Mouse (Mus musculus) CH12.LX (cell line): Measurements from ENCODE around the gene Pnldc1. TPM values are rescaled to one million over a fixed set of nuclear protein-coding genes. Genes with fewer than 3 reads are reported as not detected.

ENCODE experiments used
- DNase-seq: peaks from one replicate; pipeline ENCODE4 v3.0.0-alpha.2; 2013; ENCODE audit errors: extremely low read depth
- H3K27ac ChIP-seq: 2 replicates; pipeline ENCODE4 v1.5.1; 2012; ENCODE audit warnings: low read depth, mild to moderate bottlenecking, control low read depth, moderate library complexity; ENCODE audit not compliant: insufficient read depth
- H3K27me3 ChIP-seq: replicated peaks from 2 replicates; pipeline ENCODE3; 2012; ENCODE audit warnings: inconsistent platforms
- H3K36me3 ChIP-seq, 2 experiments: replicated peaks in 1 of 2; 2 replicates each; pipeline versions ENCODE3 to v1.6.1; 2012; ENCODE audit warnings: inconsistent platforms in 1 of 2, low read length in 1 of 2, mild to moderate bottlenecking in 1 of 2, mixed read lengths in 1 of 2, moderate library complexity in 1 of 2; ENCODE audit not compliant: control insufficient read depth in 1 of 2, insufficient read depth in 1 of 2
- H3K4me1 ChIP-seq, 2 experiments: 2 replicates each; pipeline ENCODE4 v1.6.1; 2012; ENCODE audit warnings: inconsistent platforms in 1 of 2, moderate library complexity in 1 of 2; ENCODE audit not compliant: insufficient read depth in 2 of 2, control insufficient read depth in 1 of 2
- H3K4me2 ChIP-seq: 2 replicates; pipeline ENCODE4 v1.6.1; 2012; ENCODE audit warnings: low read depth, mild to moderate bottlenecking, control low read depth; ENCODE audit not compliant: poor library complexity, insufficient read depth, severe bottlenecking
- H3K4me3 ChIP-seq, 3 experiments: fragments of 150-350 bp in 1 of 3; sonication (generic) in 1 of 3; replicated peaks in 1 of 3; 2 replicates each; pipeline versions ENCODE3 to v1.5.1; 2011 to 2012; ENCODE audit warnings: low read depth in 2 of 3, low read length in 2 of 3, mild to moderate bottlenecking in 2 of 3, moderate library complexity in 2 of 3, control low read depth in 1 of 3, improper control_type of control experiment in 1 of 3, inconsistent platforms in 1 of 3, mixed read lengths in 1 of 3; ENCODE audit not compliant: poor library complexity in 1 of 3
- H3K79me2 ChIP-seq: replicated peaks from 2 replicates; pipeline ENCODE4 v1.6.1; 2012; ENCODE audit warnings: mild to moderate bottlenecking, moderate library complexity; ENCODE audit not compliant: control insufficient read depth, poor library complexity, insufficient read depth, severe bottlenecking; ENCODE audit errors: extremely low read depth
- H3K9ac ChIP-seq: 2 replicates; pipeline ENCODE4 v1.6.1; 2012; ENCODE audit warnings: low read depth, mild to moderate bottlenecking, control low read depth, moderate library complexity; ENCODE audit not compliant: insufficient read depth
- H3K9me3 ChIP-seq: replicated peaks from 2 replicates; pipeline ENCODE3; 2012; ENCODE audit warnings: low read length, inconsistent platforms, mixed read lengths
- CHD2 ChIP-seq: IDR thresholded peaks from 2 replicates; pipeline ENCODE4 v1.6.1; 2011; ENCODE audit warnings: low read length, improper control_type of control experiment
- ELF1 ChIP-seq: IDR thresholded peaks from 2 replicates; pipeline ENCODE4 v1.6.1; 2014; ENCODE audit warnings: low read depth, mild to moderate bottlenecking, inconsistent platforms, low read length, improper control_type of control experiment
- HCFC1 ChIP-seq: IDR thresholded peaks from 2 replicates; pipeline ENCODE4 v1.6.1; 2012; ENCODE audit warnings: low read depth, mild to moderate bottlenecking, inconsistent platforms, low read length, improper control_type of control experiment
- IRF4 ChIP-seq: IDR thresholded peaks from 2 replicates; pipeline ENCODE4 v1.6.1; 2014; ENCODE audit warnings: low read depth, mild to moderate bottlenecking, inconsistent platforms, low read length, improper control_type of control experiment
- JUN ChIP-seq: IDR thresholded peaks from 2 replicates; pipeline ENCODE4 v1.6.1; 2011; ENCODE audit warnings: low read depth, mild to moderate bottlenecking, low read length, improper control_type of control experiment, moderate library complexity; ENCODE audit not compliant: insufficient read depth
- JUND ChIP-seq: conservative IDR thresholded peaks from 2 replicates; pipeline ENCODE4 v1.6.1; 2011; ENCODE audit warnings: low read depth, low read length, improper control_type of control experiment
- MAFK ChIP-seq: IDR thresholded peaks from 2 replicates; pipeline ENCODE4 v1.6.1; 2011; ENCODE audit warnings: low read length, improper control_type of control experiment; ENCODE audit not compliant: insufficient replicate concordance
- SMC3 ChIP-seq: IDR thresholded peaks from 2 replicates; pipeline ENCODE4 v1.6.1; 2011; ENCODE audit warnings: low read depth, low read length, improper control_type of control experiment
- TBP ChIP-seq: conservative IDR thresholded peaks from 2 replicates; pipeline ENCODE4 v1.6.1; 2011; ENCODE audit warnings: low read depth, low read length, improper control_type of control experiment
- TCF12 ChIP-seq: IDR thresholded peaks from 2 replicates; pipeline ENCODE4 v1.6.1; 2014; ENCODE audit warnings: low read depth, mild to moderate bottlenecking, inconsistent platforms, low read length, improper control_type of control experiment
- ZKSCAN1 ChIP-seq: IDR thresholded peaks from 2 replicates; pipeline ENCODE4 v1.6.1; 2012; ENCODE audit warnings: low read depth, inconsistent platforms, low read length, improper control_type of control experiment, borderline replicate concordance
- dilution Hi-C: fragments of 300-500 bp; cut with MboI; formaldehyde crosslinking; loops from 2 replicates; pipeline ENCODE4 v1.14.3; 2020; ENCODE audit warnings: low sequenced_read_pairs; ENCODE audit not compliant: extremely low pct_unique_long_range_greater_than_20kb, extremely low pct_ligation_motif_present
- in situ Hi-C: fragments of 300-500 bp; cut with MboI; formaldehyde crosslinking; loops from 3 replicates; pipeline ENCODE4 v1.14.3; 2019; ENCODE audit warnings: low sequenced_read_pairs, low pct_ligation_motif_present, low pct_unique_long_range_greater_than_20kb, mixed read lengths
- polyA plus RNA-seq: library from polyadenylated mRNA; unstranded; fragments of >175 nt; gene quantifications from 2 replicates; pipeline ENCODE4 v1.2.1, GENCODE M21; 2012; ENCODE audit warnings: low read depth; ENCODE audit not compliant: insufficient read length
- total RNA-seq, 2 experiments: library from RNA; depleted of rRNA; stranded (reverse); fragments of 300-350 nt in 1 of 2; fragments of >200 nt in 1 of 2; gene quantifications; 2 replicates each; pipeline ENCODE4 v1.2.3; 2012 to 2014

Gene Pnldc1
- total and polyA plus RNA-seq, 3 experiments: 0.11 to 0.90 (median 0.25) TPM

DNA sequence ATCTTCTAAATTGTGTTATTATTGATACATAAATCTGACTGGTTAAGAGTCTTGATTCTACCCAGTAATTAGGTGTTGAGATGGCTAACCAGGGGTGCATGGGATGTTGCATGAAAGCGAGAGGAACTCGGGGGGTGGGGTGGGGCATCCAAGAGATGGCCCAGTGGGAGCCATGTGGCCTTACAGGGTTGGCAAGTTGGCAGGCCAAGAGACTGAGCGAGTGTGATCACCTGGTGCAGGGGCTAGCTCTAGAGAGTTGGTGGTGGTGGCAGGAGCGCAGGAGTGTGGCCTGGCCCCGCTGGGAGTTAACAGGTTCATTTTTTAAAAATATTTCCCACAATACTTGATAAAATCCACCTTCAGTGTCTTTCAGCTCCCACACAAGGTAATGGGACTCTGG is 12.4 kb downstream of the Pnldc1 start:
- no peaks in the 10 kb centered on the region for H3K9me3 ChIP-seq
- in situ Hi-C loops: no loop called here
- no peak overlapping the region for H3K27ac ChIP-seq
- H3K36me3 ChIP-seq: peaks cover 24 to 73% of the 10 kb centered on the region in 2 experiments
- H3K4me1 ChIP-seq: no peaks in the 10 kb centered on the region
- no peak for TF ChIP-seq CHD2
- no peak for TF ChIP-seq JUND
- TF ChIP-seq JUN: no peak
- dilution Hi-C loops: no loop called here
- no peak overlapping the region for H3K4me2 ChIP-seq
- H3K79me2 ChIP-seq: no peaks in the 10 kb centered on the region
- no peak for DNase-seq
- H3K27me3 ChIP-seq: no peaks in the 10 kb centered on the region
- no peak overlapping the region for H3K4me3 ChIP-seq
- no peak overlapping the region for H3K9ac ChIP-seq

DNA sequence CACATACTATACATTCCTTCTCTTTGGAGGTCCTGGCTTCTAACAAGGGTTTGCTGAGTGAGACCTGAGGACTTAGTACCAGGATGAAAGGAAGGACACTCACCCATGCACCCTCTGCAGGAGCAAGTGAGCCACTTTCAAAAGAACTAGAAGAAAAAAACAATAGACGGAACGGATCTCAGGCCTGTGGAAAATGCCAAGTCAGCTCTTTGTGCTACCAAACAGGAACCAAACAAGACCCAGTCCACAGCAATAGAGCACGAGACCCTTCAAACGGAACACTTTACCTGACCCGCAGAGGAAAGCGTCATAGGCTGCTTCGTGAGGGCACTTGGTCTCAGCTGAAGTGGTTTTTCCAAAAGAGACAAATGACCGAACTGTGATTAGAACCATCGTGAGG is 18.0 kb downstream of the Pnldc1 start:
- Histone ChIP-seq H3K9ac (no peak overlapping the region), H3K4me3 (no peak overlapping the region), H3K4me2 (no peak overlapping the region), H3K79me2 (no peaks in the 10 kb centered on the region), H3K9me3 (no peaks in the 10 kb centered on the region), H3K27me3 (no peaks in the 10 kb centered on the region), H3K27ac (no peak overlapping the region), H3K36me3 (peaks cover 26 to 85% of the 10 kb centered on the region in 2 experiments), H3K4me1 (peaks cover 0 to 5% of the 10 kb centered on the region in 2 experiments; a peak in 1 of 4 replicates)
- TF ChIP-seq MAFK (peak; percentile 70), TCF12 (no peak)
- in situ Hi-C loops (no loop called here), dilution Hi-C loops (no loop called here)
- DNase-seq: no peak

DNA sequence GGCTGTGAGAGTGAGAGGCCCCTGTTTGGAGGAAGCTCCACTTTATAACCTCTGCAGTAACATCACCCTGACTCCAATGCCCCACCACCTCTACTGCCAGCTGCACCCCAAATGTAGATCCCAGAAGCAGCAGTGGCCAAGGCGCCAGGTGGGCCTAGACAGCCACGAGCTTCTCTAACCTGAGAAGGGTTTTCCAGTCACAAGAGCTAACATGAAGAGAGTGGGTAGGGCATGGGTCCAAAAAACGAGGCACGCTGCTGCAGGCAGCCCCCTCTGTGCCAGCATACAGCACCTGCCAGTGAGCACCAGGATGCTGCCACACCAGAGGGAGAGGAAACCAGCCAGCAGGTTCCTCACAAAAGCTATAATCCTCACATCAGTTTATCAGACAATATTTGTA is 19.0 kb downstream of the Pnldc1 start:
- Histone ChIP-seq H3K79me2 (no peaks in the 10 kb centered on the region), H3K4me2 (no peak overlapping the region), H3K36me3 (peaks cover 20 to 77% of the 10 kb centered on the region in 2 experiments), H3K9ac (no peak overlapping the region), H3K4me1 (peaks cover 0 to 15% of the 10 kb centered on the region in 2 experiments; a peak in 2 of 4 replicates), H3K27ac (no peak overlapping the region), H3K27me3 (no peaks in the 10 kb centered on the region), H3K9me3 (no peaks in the 10 kb centered on the region), H3K4me3 (no peak overlapping the region)
- DNase-seq: no peak
- in situ Hi-C loops (no loop called here), dilution Hi-C loops (no loop called here)
- TF ChIP-seq HCFC1 (no peak), MAFK (no peak), TBP (no peak), SMC3 (no peak), IRF4 (no peak), ELF1 (no peak), JUN (no peak), ZKSCAN1 (no peak)
